Mouse (Mus musculus) layer of hippocampus, adult 18-20 months (tissue): Measurements from ENCODE around the gene Olfr1008. TPM values are rescaled to one million over a fixed set of nuclear protein-coding genes. Genes with fewer than 3 reads are reported as not detected.
"Not testable (repeated sequence)": the region's sequence is repeated elsewhere in the genome, so short reads cannot be mapped to it uniquely, and the experiment has no call there.

ENCODE experiments used
- DNase-seq, 2 experiments: peaks; one replicate each; pipeline ENCODE4 v3.0.0; 2022; ENCODE audit warnings: low spot score in 2 of 2
- long read RNA-seq: library from polyadenylated mRNA; stranded (forward); transcript quantifications from one replicate; pipeline ENCODE4 v2.0.0, GENCODE M21; 2021
- total RNA-seq, 2 experiments: library from RNA; stranded (reverse); gene quantifications; 2 replicates each; pipeline ENCODE4 v1.2.3; 2021

Olfr1008 gene
- total RNA-seq, result not detected
- long read RNA-seq, result 0 reads

DNA sequence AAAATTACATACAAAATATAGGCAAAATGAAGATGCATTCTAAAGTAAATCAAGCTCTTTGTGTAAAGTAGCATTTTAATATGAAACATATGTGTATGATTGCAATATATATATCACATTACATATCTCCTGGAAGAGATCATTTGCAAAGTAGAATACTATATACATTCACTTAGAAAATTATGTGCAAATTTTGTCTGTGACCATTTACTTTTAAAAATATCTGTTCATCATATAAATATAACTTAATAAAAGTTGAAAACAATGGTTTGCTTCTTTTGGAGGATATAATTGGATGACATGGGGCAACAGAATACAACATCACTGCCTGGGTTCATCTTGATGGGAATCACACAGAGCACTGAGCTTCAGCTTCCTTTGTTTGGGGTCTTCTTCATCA, at the start of gene Olfr1008:
Gene Olfr1008 (plus strand): TSS at position 301 of the 400 bp plus-strand sequence.
- DNase-seq, result no peak

DNA sequence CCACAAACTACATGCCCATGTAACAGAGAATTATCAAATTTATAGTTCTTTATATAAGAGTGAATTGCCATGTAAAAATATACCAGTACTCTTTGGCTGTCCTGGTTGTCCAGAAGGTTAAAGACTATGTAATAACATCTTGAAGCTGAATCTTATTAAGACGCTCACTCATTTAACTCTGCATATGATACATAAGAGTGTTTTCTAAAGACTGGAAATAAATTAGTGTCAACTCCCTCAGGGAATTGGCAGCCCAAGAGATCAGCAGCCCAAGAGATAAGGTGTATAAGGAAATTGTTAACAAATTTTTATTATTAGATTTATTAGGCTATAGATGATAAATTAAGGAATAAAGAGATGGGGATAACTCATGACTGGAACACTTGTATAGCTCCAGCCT, 38.6 kb upstream of the Olfr1008 start, which contains the start of gene Olfr1002:
Gene Olfr1002 (minus strand): TSS at position 101 of the 400 bp plus-strand sequence.
- no peak for DNase-seq

DNA sequence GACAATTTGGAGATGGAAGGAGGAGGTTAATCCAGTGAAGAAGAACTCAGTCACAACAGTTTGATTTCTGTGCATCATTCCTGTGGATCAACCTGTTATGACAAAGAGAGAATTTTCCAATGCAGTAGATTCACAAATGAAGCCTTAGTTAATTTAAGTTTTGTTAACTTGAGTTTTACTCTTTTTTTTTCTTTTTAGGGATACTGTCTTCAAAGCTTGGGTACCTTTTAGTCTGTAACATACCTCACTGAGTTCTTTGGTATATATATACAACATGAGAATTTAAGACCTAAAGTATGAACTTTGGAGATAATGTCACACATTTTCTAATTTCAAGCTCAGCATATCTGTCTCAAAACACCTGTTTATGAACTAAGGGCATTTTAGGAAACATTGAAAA, 24.9 kb upstream of the Olfr1008 start, which contains the start of gene Olfr154:
Gene Olfr154 (minus strand): TSS at position 101 of the 400 bp plus-strand sequence.
- DNase-seq, result not testable (repeated sequence)

DNA sequence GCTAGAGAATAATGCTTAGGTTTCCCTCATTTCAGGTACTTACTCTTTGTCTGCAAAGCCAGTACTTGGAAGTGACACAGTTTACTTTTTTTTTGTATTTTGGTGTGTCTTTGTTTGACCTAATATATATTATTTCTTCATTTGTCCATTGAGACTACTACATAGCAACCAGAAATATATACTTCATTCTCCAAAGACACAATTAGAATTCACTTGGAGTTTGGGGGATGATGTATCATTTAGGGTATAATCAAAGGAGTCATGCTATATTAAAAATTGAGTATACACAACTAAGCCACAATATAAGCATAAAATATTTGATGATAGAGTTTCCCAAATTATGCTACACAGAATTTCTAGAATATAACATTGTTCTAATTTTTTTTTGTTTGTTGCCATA, 10.6 kb upstream of the Olfr1008 start, which contains the start of gene Olfr1006:
Gene Olfr1006 (minus strand): TSS at position 101 of the 400 bp plus-strand sequence.
- DNase-seq, result no peak

DNA sequence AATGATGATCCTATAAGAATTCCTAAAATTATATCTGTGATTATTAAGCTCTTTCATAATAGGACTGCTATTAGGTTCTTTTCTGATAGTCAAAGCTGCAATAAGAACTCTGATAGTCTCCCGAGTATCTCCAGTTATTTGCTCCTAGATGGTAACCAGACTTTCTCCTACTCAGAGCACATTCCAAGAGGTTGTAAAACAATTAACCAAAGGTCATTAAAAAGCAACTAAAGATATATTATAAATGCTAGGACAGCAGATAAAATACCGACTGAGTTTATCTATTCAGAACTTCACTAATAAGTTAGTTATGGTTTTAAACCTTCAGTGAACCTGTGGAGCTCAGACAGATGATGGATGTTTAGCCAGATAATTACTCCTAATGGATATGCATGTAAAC, 21.4 kb downstream of the Olfr1008 start:
- DNase-seq, result not testable (repeated sequence)

DNA sequence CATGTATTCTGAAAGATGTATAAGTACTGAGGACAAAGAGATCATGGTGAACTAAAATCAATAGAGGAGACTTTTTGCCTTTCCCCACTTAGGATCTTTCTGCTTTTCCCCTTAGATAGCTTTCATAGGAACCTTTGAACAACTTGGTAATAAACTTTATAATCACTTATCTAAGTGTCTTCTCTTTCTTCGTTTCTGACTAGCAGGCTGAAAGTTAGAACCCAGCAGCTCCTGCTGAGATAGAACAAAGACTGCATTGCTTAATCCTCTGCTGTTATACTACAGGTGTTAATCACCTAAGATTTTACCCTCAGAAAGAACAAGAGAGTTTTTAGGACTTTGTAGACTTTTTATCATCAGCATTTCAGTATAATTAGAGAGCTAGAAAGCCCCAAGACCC, 21.9 kb downstream of the Olfr1008 start:
- no peak for DNase-seq

DNA sequence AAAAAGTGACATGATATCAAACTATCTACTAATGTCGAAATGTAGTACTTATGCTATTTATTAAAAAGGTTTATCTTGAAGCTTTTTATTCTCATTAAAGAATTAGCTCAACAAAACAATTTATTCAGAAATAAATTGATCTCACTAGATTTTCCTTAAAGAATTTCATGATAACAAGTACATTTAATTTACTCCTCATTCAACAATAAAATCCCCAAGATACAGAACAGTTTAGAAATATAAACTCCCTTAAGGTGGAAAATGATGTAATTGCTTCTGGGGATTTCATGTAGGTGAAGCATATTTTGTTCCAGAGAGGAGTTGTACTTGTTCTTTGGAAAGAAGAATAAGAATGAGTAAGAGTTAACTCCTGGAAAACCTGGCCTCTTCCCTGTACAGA, 25.9 kb downstream of the Olfr1008 start, which contains the start of gene Olfr1009:
Gene Olfr1009 (plus strand): TSS at position 301 of the 400 bp plus-strand sequence.
- DNase-seq, result no peak

DNA sequence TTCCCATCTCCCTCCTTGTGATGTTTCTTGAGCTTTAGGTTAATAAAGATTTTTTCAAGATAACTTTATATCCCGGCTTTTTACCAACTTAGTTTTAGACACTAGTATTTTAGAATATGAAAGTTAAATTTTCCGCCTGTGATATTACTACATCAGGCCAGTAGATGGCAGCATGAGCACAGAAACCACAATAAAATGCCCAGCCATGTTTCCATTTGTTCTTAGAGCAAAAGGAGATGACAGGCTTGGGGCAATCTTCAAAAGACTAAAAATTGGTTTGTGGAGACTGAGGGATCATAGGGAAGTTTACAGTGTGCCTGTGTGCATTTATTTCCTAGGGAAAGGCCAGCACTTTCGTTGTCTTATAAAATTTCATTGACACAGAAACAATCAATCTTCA, 36.6 kb downstream of the Olfr1008 start:
- peak in 1 of 2 experiments; percentile 36 for DNase-seq

Other genes with a start within 250 kb of the Olfr1008 start
- gene Olfr995, start 245.8 kb upstream of the Olfr1008 start, total RNA-seq, result not detected
- gene 4833423E24Rik, start 170.4 kb upstream of the Olfr1008 start, total RNA-seq, result under 1 TPM in 1 of 2 experiments, not detected in 1; 0.23 TPM
- gene Olfr996, start 110.2 kb upstream of the Olfr1008 start, total RNA-seq, result not detected
- not detected for gene Olfr998, start 100.5 kb upstream of the Olfr1008 start, total RNA-seq
- gene Olfr1000, start 77.5 kb upstream of the Olfr1008 start, total RNA-seq, result not detected
- gene Olfr1002, start 38.7 kb upstream of the Olfr1008 start, total RNA-seq, result not detected
- gene Olfr154, start 25.0 kb upstream of the Olfr1008 start, total RNA-seq, result not detected
- not detected for gene Olfr1006, start 10.7 kb upstream of the Olfr1008 start, total RNA-seq
- not detected for gene Olfr1009, start 26.0 kb downstream of the Olfr1008 start, total RNA-seq
- not detected for gene Olfr1012, start 73.3 kb downstream of the Olfr1008 start, total RNA-seq
- not detected for gene Olfr1013, start 77.7 kb downstream of the Olfr1008 start, total RNA-seq
- not detected for gene Olfr1014, start 83.3 kb downstream of the Olfr1008 start, total RNA-seq
- gene Olfr1015, start 92.6 kb downstream of the Olfr1008 start, total RNA-seq, result not detected
- not detected for gene Olfr1016, start 113.1 kb downstream of the Olfr1008 start, total RNA-seq
- not detected for gene Olfr1018, start 129.0 kb downstream of the Olfr1008 start, total RNA-seq
- gene Olfr1019, start 156.1 kb downstream of the Olfr1008 start, total RNA-seq, result not detected
- not detected for gene Olfr1020, start 157.6 kb downstream of the Olfr1008 start, total RNA-seq
- gene Olfr1022, start 179.2 kb downstream of the Olfr1008 start, total RNA-seq, result not detected
- gene Olfr1023, start 196.2 kb downstream of the Olfr1008 start, total RNA-seq, result not detected
- gene Olfr1024, start 215.6 kb downstream of the Olfr1008 start, total RNA-seq, result not detected
- gene Olfr1025-ps1, start 225.8 kb downstream of the Olfr1008 start, total RNA-seq, result not detected
- not detected for gene Olfr1026, start 232.1 kb downstream of the Olfr1008 start, total RNA-seq